Mouse (Mus musculus): ENCODE data around the gene Slc22a13. TPM values are rescaled to one million over a fixed set of nuclear protein-coding genes. Genes with fewer than 3 reads are reported as not detected.

Slc22a13 gene
- total RNA-seq, 2 experiments from 2014 or later: not detected

DNA sequence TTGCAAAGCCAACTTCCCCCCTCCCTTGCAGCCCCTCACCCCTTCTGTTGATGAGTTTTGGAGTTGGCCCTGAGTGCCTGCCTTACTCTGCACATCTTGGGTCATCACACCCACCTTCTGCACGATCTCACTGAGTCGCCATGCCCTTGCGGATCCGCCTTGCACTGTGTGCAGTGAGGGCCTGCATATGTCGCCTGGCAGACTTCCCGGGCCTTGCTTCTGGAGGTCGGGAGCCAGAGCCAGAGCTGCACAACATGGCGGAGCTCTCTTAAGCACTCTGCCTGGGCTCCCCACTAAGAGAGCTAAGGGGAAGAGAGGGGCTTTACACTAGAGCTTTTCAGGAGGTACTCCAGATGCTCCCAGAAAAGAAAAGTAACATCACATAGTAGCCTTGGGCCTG lies 64.2 kb downstream of the Slc22a13 start:
- ATAC-seq (replicated peaks; ENCODE audit: low FRiP score, poor library complexity, severe bottlenecking): no peak

DNA sequence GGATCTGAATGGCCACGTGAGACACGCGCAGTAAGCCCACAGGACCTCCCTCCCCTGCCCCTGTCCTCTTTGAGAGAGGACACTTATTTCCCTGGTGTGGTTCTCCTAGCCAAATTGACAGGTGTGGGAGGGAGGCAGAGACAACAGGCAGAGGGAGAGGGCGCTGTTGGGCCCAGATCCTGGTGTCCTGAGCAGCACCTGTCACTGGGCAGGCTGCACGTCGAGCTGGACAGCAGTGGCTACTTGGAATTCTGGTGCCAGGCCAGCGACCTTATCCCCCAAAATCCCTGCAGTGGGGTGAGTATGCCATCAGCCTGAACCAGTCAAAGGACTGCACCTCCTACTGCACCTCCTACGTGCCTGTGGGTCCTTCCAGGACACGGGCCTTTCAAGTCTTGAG lies 65.5 kb downstream of the Slc22a13 start:
- no peak for ATAC-seq (replicated peaks; ENCODE audit: low FRiP score, poor library complexity, severe bottlenecking)

Other genes starting within 250 kb of the Slc22a13 start
- 1.2 and 16.1 TPM in 2 replicates for gene Vill, start 156.3 kb downstream of the Slc22a13 start, total RNA-seq (2015; ENCODE audit: low replicate concordance)
- 10.3 and 11.6 TPM in 2 replicates for gene Vill, start 156.3 kb downstream of the Slc22a13 start, total RNA-seq (2017; ENCODE audit: low replicate concordance)
- gene Plcd1, start 115.6 kb downstream of the Slc22a13 start, total RNA-seq (2015; ENCODE audit: low replicate concordance): not detected in 2 replicates
- not detected in 2 replicates for gene Plcd1, start 115.6 kb downstream of the Slc22a13 start, total RNA-seq (2017; ENCODE audit: low replicate concordance)
- 0.21 TPM in 1 of 2 replicates, not detected in the other for gene Dlec1, start 106.6 kb downstream of the Slc22a13 start, total RNA-seq (2015; ENCODE audit: low replicate concordance)
- not detected in 2 replicates for gene Dlec1, start 106.6 kb downstream of the Slc22a13 start, total RNA-seq (2017; ENCODE audit: low replicate concordance)
- gene Acaa1b, start 52.0 kb downstream of the Slc22a13 start, total RNA-seq (2015; ENCODE audit: low replicate concordance): not detected in 2 replicates
- gene Acaa1b, start 52.0 kb downstream of the Slc22a13 start, total RNA-seq (2017; ENCODE audit: low replicate concordance): 1.4 TPM in 1 of 2 replicates, not detected in the other
- gene Gm47289, start 49.9 kb downstream of the Slc22a13 start, total RNA-seq (2015; ENCODE audit: low replicate concordance): not detected in 2 replicates
- not detected in 2 replicates for gene Gm47289, start 49.9 kb downstream of the Slc22a13 start, total RNA-seq (2017; ENCODE audit: low replicate concordance)
- gene Oxsr1, start 113.3 kb upstream of the Slc22a13 start, total RNA-seq (2015; ENCODE audit: low replicate concordance): 3.7 and 7.5 TPM in 2 replicates
- gene Oxsr1, start 113.3 kb upstream of the Slc22a13 start, total RNA-seq (2017; ENCODE audit: low replicate concordance): 11.0 and 17.0 TPM in 2 replicates
- gene Acaa1a, start 130.6 kb upstream of the Slc22a13 start, total RNA-seq (2015; ENCODE audit: low replicate concordance): 6.9 and 9.2 TPM in 2 replicates
- gene Acaa1a, start 130.6 kb upstream of the Slc22a13 start, total RNA-seq (2017; ENCODE audit: low replicate concordance): 4.1 and 8.1 TPM in 2 replicates
- 11.7 and 20.0 TPM in 2 replicates for gene Myd88, start 132.3 kb upstream of the Slc22a13 start, total RNA-seq (2015; ENCODE audit: low replicate concordance)
- 5.1 and 8.5 TPM in 2 replicates for gene Myd88, start 132.3 kb upstream of the Slc22a13 start, total RNA-seq (2017; ENCODE audit: low replicate concordance)
- 0.19 TPM in 1 of 2 replicates, not detected in the other for gene Xylb, start 148.3 kb upstream of the Slc22a13 start, total RNA-seq (2015; ENCODE audit: low replicate concordance)
- gene Xylb, start 148.3 kb upstream of the Slc22a13 start, total RNA-seq (2017; ENCODE audit: low replicate concordance): 0.56 TPM in 1 of 2 replicates, not detected in the other
- gene Slc22a14, start 156.5 kb upstream of the Slc22a13 start, total RNA-seq (2015; ENCODE audit: low replicate concordance): not detected in 2 replicates
- not detected in 2 replicates for gene Slc22a14, start 156.5 kb upstream of the Slc22a13 start, total RNA-seq (2017; ENCODE audit: low replicate concordance)
- gene Acvr2b, start 193.0 kb upstream of the Slc22a13 start, total RNA-seq (2015; ENCODE audit: low replicate concordance): not detected in 2 replicates
- 1.3 TPM in 1 of 2 replicates, not detected in the other for gene Acvr2b, start 193.0 kb upstream of the Slc22a13 start, total RNA-seq (2017; ENCODE audit: low replicate concordance)
- gene Exog, start 235.8 kb upstream of the Slc22a13 start, total RNA-seq (2015; ENCODE audit: low replicate concordance): 1.5 TPM in 2 replicates
- gene Exog, start 235.8 kb upstream of the Slc22a13 start, total RNA-seq (2017; ENCODE audit: low replicate concordance): 0.70 and 0.77 TPM in 2 replicates

All from erythroblast, adult 5-6 weeks (primary cell).